Mouse (Mus musculus): ENCODE results near the gene Ehd4. TPM values are rescaled to one million over a fixed set of nuclear protein-coding genes. Genes with fewer than 3 reads are reported as not detected.

The Ehd4 gene
- polyA plus RNA-seq, 1 experiment from 2014 or later: 17.5 TPM

DNA sequence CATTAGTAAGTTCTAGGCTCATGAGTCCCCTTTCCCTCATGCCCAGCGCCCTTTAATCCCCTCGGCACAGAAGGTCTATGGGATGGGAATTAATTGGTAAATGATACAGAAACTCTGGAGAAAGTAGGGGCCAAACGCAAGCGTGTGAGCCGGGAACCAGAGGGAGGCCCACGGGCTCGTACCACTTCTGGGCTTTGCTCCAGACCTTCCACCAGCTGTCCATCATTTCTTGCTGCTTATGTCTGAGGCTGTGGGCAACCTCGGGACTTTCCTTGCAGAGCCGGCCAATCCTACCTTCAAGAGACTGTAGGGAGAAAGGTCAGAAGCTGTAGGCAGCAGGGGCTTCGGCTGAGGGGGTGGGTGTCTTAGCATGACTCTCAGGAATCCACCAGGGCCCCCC, 98.5 kb downstream of the Ehd4 start:
- H3K4me2 ChIP-seq (ENCODE audit: low read depth, low read length): no peak overlapping the region
- 77% methylated on average over 10 of the region's 10 CpGs for WGBS (ENCODE audit: insufficient replicate concordance)

DNA sequence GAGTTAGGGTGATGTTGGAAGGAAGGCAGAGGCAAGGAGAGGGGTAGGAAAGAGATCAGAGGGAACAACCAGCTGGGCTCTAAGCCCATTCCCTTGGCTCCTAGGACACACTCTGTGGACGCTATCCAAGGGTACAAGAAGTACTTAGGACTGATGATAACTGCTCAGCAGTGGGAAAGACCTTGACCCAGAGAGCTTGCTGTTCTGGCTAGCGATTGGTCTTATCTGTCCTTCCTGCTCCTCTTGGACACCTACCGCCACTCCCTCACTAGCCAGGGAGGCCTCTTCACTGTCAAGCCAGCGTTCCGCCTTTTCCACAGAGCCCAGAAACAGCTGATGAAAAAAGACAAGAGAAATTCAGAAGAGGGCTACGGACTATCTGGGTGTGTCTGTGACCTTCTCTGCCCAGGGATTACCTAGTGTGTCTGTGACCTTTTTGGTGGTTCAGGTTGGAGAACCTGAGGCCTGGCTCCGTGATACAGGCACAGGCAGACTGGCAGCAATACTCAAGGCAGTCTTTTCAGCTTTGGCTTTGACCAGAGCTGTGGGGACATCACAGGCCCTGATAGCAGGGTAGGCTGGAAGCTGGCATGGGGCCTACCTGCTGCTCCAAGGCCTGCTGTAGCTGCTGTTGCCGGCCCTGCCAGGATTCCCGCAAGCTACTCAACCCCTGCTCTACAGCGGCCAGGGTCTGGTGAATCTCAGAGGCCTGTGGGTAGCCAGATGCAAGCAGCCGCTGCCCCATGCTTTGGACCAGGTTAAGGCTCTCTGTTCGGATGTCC, 99.4 kb downstream of the Ehd4 start:
- no peak overlapping the region for H3K9ac ChIP-seq (ENCODE audit: low read depth, low read length)
- H3K27ac ChIP-seq (ENCODE audit: low read length): no peak overlapping the region
- H3K4me3 ChIP-seq (ENCODE audit: low read depth, low read length): no peak overlapping the region
- no peak overlapping the region for H3K4me2 ChIP-seq (ENCODE audit: low read depth, low read length)
- no peaks in the 10 kb centered on the region for H3K9me3 ChIP-seq (replicated peaks; ENCODE audit: control insufficient read depth, low read length)
- no peaks in the 10 kb centered on the region for H3K36me3 ChIP-seq (ENCODE audit: control insufficient read depth, insufficient read depth)
- WGBS (ENCODE audit: insufficient replicate concordance): 63% methylated on average over 12 of the region's 12 CpGs
- no peaks in the 10 kb centered on the region for H3K4me1 ChIP-seq (ENCODE audit: control insufficient read depth, low read depth, low read length)
- ATAC-seq (ENCODE audit: low read depth): no peak
- H3K27me3 ChIP-seq (ENCODE audit: control insufficient read depth, insufficient read depth, low read depth, low read length): no peaks in the 10 kb centered on the region

More for the DNA sequence above, 98.5 kb downstream of the Ehd4 start:
- Histone ChIP-seq H3K36me3 (ENCODE audit: control insufficient read depth, insufficient read depth) (no peaks in the 10 kb centered on the region), H3K27me3 (ENCODE audit: control insufficient read depth, insufficient read depth, low read depth, low read length) (no peaks in the 10 kb centered on the region), H3K27ac (ENCODE audit: low read length) (no peak overlapping the region), H3K9ac (ENCODE audit: low read depth, low read length) (no peak overlapping the region), H3K4me3 (ENCODE audit: low read depth, low read length) (no peak overlapping the region), H3K9me3 (replicated peaks; ENCODE audit: control insufficient read depth, low read length) (no peaks in the 10 kb centered on the region), H3K4me1 (ENCODE audit: control insufficient read depth, low read depth, low read length) (no peaks in the 10 kb centered on the region)
- no peak for ATAC-seq (ENCODE audit: low read depth)

DNA sequence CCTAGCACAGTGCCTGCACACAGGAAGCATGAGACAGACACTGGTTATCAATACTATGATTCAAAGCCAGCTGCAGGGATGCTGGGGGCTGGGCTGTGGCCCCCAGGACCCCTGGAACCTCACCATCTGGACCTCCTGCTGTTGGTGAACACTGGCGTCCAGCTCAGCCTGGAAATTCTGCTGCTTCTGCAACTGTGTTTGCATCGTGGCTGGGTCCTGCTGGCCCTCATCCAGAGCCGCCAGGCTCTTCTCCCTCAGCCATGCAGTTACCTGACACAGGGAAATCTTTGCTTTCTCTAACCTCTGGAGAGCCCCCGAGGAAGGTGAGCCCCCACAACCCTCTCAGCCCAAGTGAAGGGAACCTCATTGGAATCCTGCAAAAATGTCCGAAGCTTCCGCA, 103.0 kb downstream of the Ehd4 start:
- Histone ChIP-seq H3K27ac (ENCODE audit: low read length) (no peak overlapping the region), H3K36me3 (ENCODE audit: control insufficient read depth, insufficient read depth) (no peaks in the 10 kb centered on the region), H3K4me3 (ENCODE audit: low read depth, low read length) (no peak overlapping the region), H3K4me2 (ENCODE audit: low read depth, low read length) (no peak overlapping the region), H3K9me3 (replicated peaks; ENCODE audit: control insufficient read depth, low read length) (no peaks in the 10 kb centered on the region), H3K4me1 (ENCODE audit: control insufficient read depth, low read depth, low read length) (no peaks in the 10 kb centered on the region), H3K27me3 (ENCODE audit: control insufficient read depth, insufficient read depth, low read depth, low read length) (no peaks in the 10 kb centered on the region), H3K9ac (ENCODE audit: low read depth, low read length) (no peak overlapping the region)
- WGBS (ENCODE audit: insufficient replicate concordance): 51% methylated on average over 6 of the region's 6 CpGs
- no peak for ATAC-seq (ENCODE audit: low read depth)

DNA sequence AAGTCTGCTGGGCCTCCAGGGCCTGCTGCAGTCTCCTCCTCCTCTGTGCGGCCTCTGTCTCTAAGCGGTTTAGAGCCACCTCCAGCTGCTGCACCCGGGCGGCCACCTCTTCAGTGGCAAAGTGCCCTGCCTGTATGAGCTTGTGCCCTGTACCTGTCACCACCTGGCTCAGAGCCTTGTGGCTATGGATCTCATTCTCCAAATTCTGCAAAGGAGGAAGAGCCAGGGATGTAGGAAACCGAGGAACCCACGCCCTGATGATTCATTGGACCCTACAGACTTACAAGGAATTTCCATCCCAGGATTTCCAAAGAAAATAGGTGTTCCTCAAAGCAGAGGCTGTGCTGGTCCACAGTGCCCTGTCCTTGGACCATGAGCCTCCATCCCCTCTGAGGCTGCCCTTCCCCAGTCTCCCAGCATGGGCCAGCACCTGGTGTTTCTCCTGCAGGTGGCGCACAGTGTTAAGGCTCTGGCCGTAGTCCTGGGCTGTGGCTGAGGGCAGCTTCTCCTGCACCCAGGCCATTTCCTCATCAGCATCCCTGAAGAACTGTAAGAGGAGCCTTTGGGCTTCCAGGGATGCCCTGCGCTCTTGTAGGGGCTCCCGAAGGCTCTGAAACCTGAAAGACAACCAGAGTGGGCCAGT, 104.7 kb downstream of the Ehd4 start:
- ATAC-seq (ENCODE audit: low read depth): no peak
- Histone ChIP-seq H3K27ac (ENCODE audit: low read length) (no peak overlapping the region), H3K4me3 (ENCODE audit: low read depth, low read length) (no peak overlapping the region), H3K27me3 (ENCODE audit: control insufficient read depth, insufficient read depth, low read depth, low read length) (no peaks in the 10 kb centered on the region), H3K36me3 (ENCODE audit: control insufficient read depth, insufficient read depth) (no peaks in the 10 kb centered on the region), H3K9ac (ENCODE audit: low read depth, low read length) (no peak overlapping the region), H3K4me1 (ENCODE audit: control insufficient read depth, low read depth, low read length) (no peaks in the 10 kb centered on the region), H3K4me2 (ENCODE audit: low read depth, low read length) (no peak overlapping the region), H3K9me3 (replicated peaks; ENCODE audit: control insufficient read depth, low read length) (no peaks in the 10 kb centered on the region)
- 52% methylated on average over 10 of the region's 10 CpGs for WGBS (ENCODE audit: insufficient replicate concordance)

DNA sequence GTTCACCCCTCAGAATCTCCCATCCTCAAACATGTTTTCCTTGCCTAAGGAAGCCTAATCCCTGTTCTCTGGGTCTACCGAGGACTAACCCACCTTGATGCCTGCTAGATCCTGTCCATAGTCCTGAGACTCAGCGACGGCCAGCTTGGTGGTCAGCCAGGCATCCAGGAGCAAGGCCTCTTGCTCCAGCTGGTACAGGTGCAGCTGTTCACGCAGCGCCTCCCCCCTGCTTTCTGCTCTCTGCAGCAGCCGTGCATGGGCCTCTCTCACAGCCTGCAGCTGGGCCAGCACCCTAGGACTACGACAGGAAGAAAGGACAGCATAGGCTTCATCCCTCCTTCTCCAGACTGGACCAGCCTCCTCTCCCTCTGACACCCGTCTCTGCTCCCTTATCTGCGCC, 106.2 kb downstream of the Ehd4 start:
- Histone ChIP-seq H3K9ac (ENCODE audit: low read depth, low read length) (no peak overlapping the region), H3K27ac (ENCODE audit: low read length) (no peak overlapping the region), H3K4me3 (ENCODE audit: low read depth, low read length) (no peak overlapping the region), H3K4me2 (ENCODE audit: low read depth, low read length) (no peak overlapping the region), H3K36me3 (ENCODE audit: control insufficient read depth, insufficient read depth) (no peaks in the 10 kb centered on the region), H3K9me3 (replicated peaks; ENCODE audit: control insufficient read depth, low read length) (no peaks in the 10 kb centered on the region), H3K27me3 (ENCODE audit: control insufficient read depth, insufficient read depth, low read depth, low read length) (no peaks in the 10 kb centered on the region), H3K4me1 (ENCODE audit: control insufficient read depth, low read depth, low read length) (no peaks in the 10 kb centered on the region; the same call in 1 of the 2 replicates)
- ATAC-seq (ENCODE audit: low read depth): no peak
- WGBS (ENCODE audit: insufficient replicate concordance): 62% methylated on average over 9 of the region's 9 CpGs

GRCm38 (mm10) chr2:120046486-120047310, 107.7 kb downstream of the Ehd4 start:
- Histone ChIP-seq H3K4me3 (ENCODE audit: low read depth, low read length) (no peak overlapping the region), H3K27ac (ENCODE audit: low read length) (no peak overlapping the region), H3K27me3 (ENCODE audit: control insufficient read depth, insufficient read depth, low read depth, low read length) (no peaks in the 10 kb centered on the region), H3K9ac (ENCODE audit: low read depth, low read length) (no peak overlapping the region), H3K9me3 (replicated peaks; ENCODE audit: control insufficient read depth, low read length) (no peaks in the 10 kb centered on the region), H3K4me1 (ENCODE audit: control insufficient read depth, low read depth, low read length) (no peaks in the 10 kb centered on the region; the same call in 1 of the 2 replicates), H3K36me3 (ENCODE audit: control insufficient read depth, insufficient read depth) (no peaks in the 10 kb centered on the region), H3K4me2 (ENCODE audit: low read depth, low read length) (no peak overlapping the region)
- WGBS (ENCODE audit: insufficient replicate concordance): 60% methylated on average over 14 of the region's 14 CpGs
- no peak for ATAC-seq (ENCODE audit: low read depth)

GRCm38 (mm10) chr2:120044676-120045075, 109.7 kb downstream of the Ehd4 start:
- Histone ChIP-seq H3K4me3 (ENCODE audit: low read depth, low read length) (no peak overlapping the region), H3K9me3 (replicated peaks; ENCODE audit: control insufficient read depth, low read length) (no peaks in the 10 kb centered on the region), H3K27me3 (ENCODE audit: control insufficient read depth, insufficient read depth, low read depth, low read length) (no peaks in the 10 kb centered on the region), H3K9ac (ENCODE audit: low read depth, low read length) (no peak overlapping the region), H3K36me3 (ENCODE audit: control insufficient read depth, insufficient read depth) (no peaks in the 10 kb centered on the region), H3K27ac (ENCODE audit: low read length) (no peak overlapping the region), H3K4me1 (ENCODE audit: control insufficient read depth, low read depth, low read length) (no peaks in the 10 kb centered on the region; the same call in 1 of the 2 replicates), H3K4me2 (ENCODE audit: low read depth, low read length) (no peak overlapping the region)
- WGBS (ENCODE audit: insufficient replicate concordance): 64% methylated on average over 3 of the region's 3 CpGs
- no peak for ATAC-seq (ENCODE audit: low read depth)

GRCm38 (mm10) chr2:120044101-120044603, 110.3 kb downstream of the Ehd4 start:
- Histone ChIP-seq H3K27me3 (ENCODE audit: control insufficient read depth, insufficient read depth, low read depth, low read length) (no peaks in the 10 kb centered on the region), H3K9ac (ENCODE audit: low read depth, low read length) (no peak overlapping the region), H3K4me2 (ENCODE audit: low read depth, low read length) (no peak overlapping the region), H3K4me3 (ENCODE audit: low read depth, low read length) (no peak overlapping the region), H3K9me3 (replicated peaks; ENCODE audit: control insufficient read depth, low read length) (no peaks in the 10 kb centered on the region), H3K36me3 (ENCODE audit: control insufficient read depth, insufficient read depth) (no peaks in the 10 kb centered on the region), H3K4me1 (ENCODE audit: control insufficient read depth, low read depth, low read length) (no peaks in the 10 kb centered on the region; the same call in 1 of the 2 replicates), H3K27ac (ENCODE audit: low read length) (no peak overlapping the region)
- 50% methylated on average over 4 of the region's 4 CpGs for WGBS (ENCODE audit: insufficient replicate concordance)
- no peak for ATAC-seq (ENCODE audit: low read depth)
